In genomic region chr13:23747081-23747891, GRCm38 (mm10) we compare ENCODE assay signal across 8 mouse cellular contexts. TPM values are rescaled to one million over a fixed set of nuclear protein-coding genes. Genes with fewer than 3 reads are reported as not detected.
A peak's percentile ranks its signal among the peaks of the same experiment; 100 is the strongest.
DNase-seq lines count a peak whose midpoint lies in the region; ATAC-seq and TF ChIP-seq lines count a peak whose summit lies in the region.

No protein-coding gene starts in this region.

- ATAC-seq in lung, postnatal 0 days = peak; percentile 8
- no peak for ATAC-seq in intestine, embryonic 15.5 days

- H3K9me3 ChIP-seq in lung, postnatal 0 days (ENCODE audit: low read length) = no peaks in the 10 kb centered on the region
- H3K9me3 ChIP-seq in intestine, embryonic 15.5 days = no peaks in the 10 kb centered on the region

- H3K36me3 ChIP-seq in lung, postnatal 0 days (ENCODE audit: insufficient read depth, low read length) = no peaks in the 10 kb centered on the region
- H3K36me3 ChIP-seq in intestine, embryonic 15.5 days = no peaks in the 10 kb centered on the region

- no peak for TF ChIP-seq EP300 in lung, postnatal 0 days (IDR thresholded peaks at IDR 0.05)

- H3K27ac ChIP-seq in lung, postnatal 0 days (ENCODE audit: low read length) = peak overlapping the region; percentile 91
- peak overlapping the region; percentile 95 for H3K27ac ChIP-seq in intestine, embryonic 15.5 days

- H3K4me2 ChIP-seq in lung, postnatal 0 days (replicated peaks; ENCODE audit: low read depth, low read length) = peak overlapping the region; percentile 46
- peak overlapping the region; percentile 52 for H3K4me2 ChIP-seq in intestine, embryonic 15.5 days (replicated peaks)

- TF ChIP-seq CTCF in lung, postnatal 0 days (IDR thresholded peaks at IDR 0.05) = no peak

- no peak for DNase-seq in lung, postnatal 0 days (ENCODE audit: low spot score)
- DNase-seq in lung, postnatal 4 days = no peak
- DNase-seq in embryo, embryonic 9.5 days (ENCODE audit: extremely low spot score) = peak; percentile 72
- DNase-seq in neural tube, embryonic 10.5 days (ENCODE audit: extremely low spot score, low spot score) = peak; percentile 39
- no peak for DNase-seq in right cerebral cortex, adult 2 months (ENCODE audit: low spot score in 2 of 2)
- no peak for DNase-seq in layer of hippocampus, postnatal 25 days (ENCODE audit: extremely low spot score in 1 of 2, low spot score in 1 of 2)
- DNase-seq in thymus, postnatal 4 days = no peak

- WGBS in lung, postnatal 0 days = 4% methylated on average over 9 of the region's 13 CpGs
- WGBS in intestine, embryonic 15.5 days = 3% methylated on average over 13 of the region's 13 CpGs

- no peak overlapping the region for H3K9ac ChIP-seq in lung, postnatal 0 days (replicated peaks; ENCODE audit: low read depth)
- peak overlapping the region; percentile 42 for H3K9ac ChIP-seq in intestine, embryonic 15.5 days

- peak overlapping the region; percentile 20; the same call in 1 of the 2 replicates for H3K4me3 ChIP-seq in lung, postnatal 0 days (ENCODE audit: low read depth, low read length)
- H3K4me3 ChIP-seq in intestine, embryonic 15.5 days (replicated peaks) = peak overlapping the region; percentile 26

- no peaks in the 10 kb centered on the region; the same call in 1 of the 2 replicates for H3K4me1 ChIP-seq in lung, postnatal 0 days (ENCODE audit: insufficient read depth, low read depth, low read length)
- H3K4me1 ChIP-seq in intestine, embryonic 15.5 days (replicated peaks) = 0 out of 2 replicates have a peak, but pooled peaks cover 4% of the 10 kb centered on the region

- H3K27me3 ChIP-seq in lung, postnatal 0 days (replicated peaks; ENCODE audit: insufficient read depth, low read length) = no peaks in the 10 kb centered on the region
- H3K27me3 ChIP-seq in intestine, embryonic 15.5 days (replicated peaks) = no peaks in the 10 kb centered on the region

RNA-seq across cellular contexts. Expression of gene Hist1h2bb, which starts 0.8 kb away (rescaled TPM):
- polyA plus RNA-seq in lung, postnatal 0 days (2015; fragmentation: Nextera tagmentation; extraction: Ambion mirVana) = 0.99 TPM in 1 of 2 replicates, not detected in the other
- 2.4 and 3.8 TPM in 2 replicates for polyA plus RNA-seq in intestine, embryonic 15.5 days (2015; fragmentation: Nextera tagmentation; extraction: Ambion mirVana)
- total RNA-seq in layer of hippocampus, postnatal 25 days (2021) = 10 to 100 TPM; 20.1 to 33.5 TPM

RNA-seq across cellular contexts. Expression of gene Hist1h3c, which starts 1.9 kb away (rescaled TPM):
- 0.27 TPM in 1 of 2 replicates, not detected in the other for polyA plus RNA-seq in lung, postnatal 0 days (2015; fragmentation: Nextera tagmentation; extraction: Ambion mirVana)
- polyA plus RNA-seq in intestine, embryonic 15.5 days (2015; fragmentation: Nextera tagmentation; extraction: Ambion mirVana) = 4.4 and 7.7 TPM in 2 replicates
- 1 to 10 TPM; 4.6 to 6.0 TPM for total RNA-seq in layer of hippocampus, postnatal 25 days (2021)

RNA-seq across cellular contexts. Expression of gene Hist1h2ab, which starts 3.6 kb away (rescaled TPM):
- polyA plus RNA-seq in lung, postnatal 0 days (2015; fragmentation: Nextera tagmentation; extraction: Ambion mirVana) = 5.3 and 6.1 TPM in 2 replicates
- polyA plus RNA-seq in intestine, embryonic 15.5 days (2015; fragmentation: Nextera tagmentation; extraction: Ambion mirVana) = 39.8 and 44.9 TPM in 2 replicates
- 10 to 100 TPM; 24.8 to 42.0 TPM for total RNA-seq in layer of hippocampus, postnatal 25 days (2021)

RNA-seq across cellular contexts. Expression of gene Hist1h3b, which starts 4.8 kb away (rescaled TPM):
- polyA plus RNA-seq in lung, postnatal 0 days (2015; fragmentation: Nextera tagmentation; extraction: Ambion mirVana) = 2.6 and 3.0 TPM in 2 replicates
- 6.4 and 9.2 TPM in 2 replicates for polyA plus RNA-seq in intestine, embryonic 15.5 days (2015; fragmentation: Nextera tagmentation; extraction: Ambion mirVana)
- 10 to 100 TPM; 12.3 to 22.8 TPM for total RNA-seq in layer of hippocampus, postnatal 25 days (2021)

RNA-seq across cellular contexts. Expression of gene Hist1h1c, which starts 8.7 kb away (rescaled TPM):
- polyA plus RNA-seq in lung, postnatal 0 days (2015; fragmentation: Nextera tagmentation; extraction: Ambion mirVana) = 38.9 and 43.3 TPM in 2 replicates
- polyA plus RNA-seq in intestine, embryonic 15.5 days (2015; fragmentation: Nextera tagmentation; extraction: Ambion mirVana) = 32.4 and 36.0 TPM in 2 replicates
- 10 to 100 TPM; 53.2 to 69.4 TPM for total RNA-seq in layer of hippocampus, postnatal 25 days (2021)

Comparison
In these comparisons a context has a peak if more than half of its experiments do, and no peak if none do; other contexts are left out.
1. DNase-seq: peak in embryo, embryonic 9.5 days (single experiment) and neural tube, embryonic 10.5 days (single experiment); none in lung, postnatal 0 days (single experiment), lung, postnatal 4 days (0 of 2), right cerebral cortex, adult 2 months (0 of 2), layer of hippocampus, postnatal 25 days (0 of 2) and thymus, postnatal 4 days (single experiment).